Mouse (Mus musculus) thymus, adult 18-20 months (tissue): ENCODE measurements around the gene Strc.
"Not testable (repeated sequence)": the region's sequence is repeated elsewhere in the genome, so short reads cannot be mapped to it uniquely, and the experiment has no call there.

Experiments used
- DNase-seq, 2 experiments: peaks; one replicate each; pipeline ENCODE4 v3.0.0; 2022; ENCODE audit warnings: mixed read lengths in 2 of 2

Strc gene

GRCm38 (mm10) chr2:121386961-121387575 lies at the start of gene Strc:
Gene Strc (minus strand): TSS chr2:121387168.
- not testable (repeated sequence) for DNase-seq

- no peak for DNase-seq
These were observed 47.9 kb upstream of the Strc start for GRCm38 (mm10) chr2:121434854-121435253.

GRCm38 (mm10) chr2:121425890-121426289 lies 38.9 kb upstream of the Strc start:
- DNase-seq = no peak

GRCm38 (mm10) chr2:121423166-121423565 lies 36.2 kb upstream of the Strc start:
- DNase-seq = no peak

GRCm38 (mm10) chr2:121418476-121418875 lies 31.5 kb upstream of the Strc start:
- no peak for DNase-seq

- no peak for DNase-seq
These were observed 29.4 kb upstream of the Strc start for GRCm38 (mm10) chr2:121416356-121416755.

GRCm38 (mm10) chr2:121415591-121415990 lies 28.6 kb upstream of the Strc start:
- no peak for DNase-seq

- no peak for DNase-seq
These were observed 28.1 kb upstream of the Strc start for GRCm38 (mm10) chr2:121415103-121415502.

- DNase-seq = peak; percentile 40 to 51
These were observed 27.2 kb upstream of the Strc start for GRCm38 (mm10) chr2:121414139-121414685.

GRCm38 (mm10) chr2:121413387-121414042 lies 26.5 kb upstream of the Strc start, which contains the start of the genes Pdia3 and Catsper2:
Gene Pdia3 (plus strand): TSS chr2:121413775.
Gene Catsper2 (minus strand): TSS chr2:121413792.
- DNase-seq = peak; percentile 95

GRCm38 (mm10) chr2:121412843-121413386 lies 25.9 kb upstream of the Strc start:
- DNase-seq = peak in 1 of 2 experiments; percentile 1

GRCm38 (mm10) chr2:121408160-121408559 lies 21.2 kb upstream of the Strc start:
- peak; percentile 3 to 19 for DNase-seq

GRCm38 (mm10) chr2:121403296-121403695 lies 16.3 kb upstream of the Strc start:
- no peak for DNase-seq

- peak; percentile 24 to 31 for DNase-seq
These were observed 9.7 kb upstream of the Strc start for GRCm38 (mm10) chr2:121396624-121397023.

GRCm38 (mm10) chr2:121374766-121375165 lies 12.2 kb downstream of the Strc start:
- DNase-seq = no peak

GRCm38 (mm10) chr2:121372266-121372665 lies 14.7 kb downstream of the Strc start:
- DNase-seq = no peak

- no peak for DNase-seq
These were observed 16.0 kb downstream of the Strc start for GRCm38 (mm10) chr2:121370921-121371320.

GRCm38 (mm10) chr2:121368831-121369230 lies 18.1 kb downstream of the Strc start:
- no peak for DNase-seq

- DNase-seq = no peak
These were observed 23.3 kb downstream of the Strc start for GRCm38 (mm10) chr2:121363656-121364055.

- no peak for DNase-seq
These were observed 27.5 kb downstream of the Strc start for GRCm38 (mm10) chr2:121359461-121359860.

- peak in 1 of 2 experiments; percentile 17 for DNase-seq
These were observed 28.6 kb downstream of the Strc start for GRCm38 (mm10) chr2:121358381-121358780.

- no peak for DNase-seq
These were observed 29.0 kb downstream of the Strc start for GRCm38 (mm10) chr2:121357961-121358360.

- DNase-seq = no peak
These were observed 29.5 kb downstream of the Strc start, which contains the start of gene Ckmt1 for GRCm38 (mm10) chr2:121357494-121357893. Gene Ckmt1 (plus strand): TSS chr2:121357714.
